Mouse (Mus musculus): ENCODE data around the gene Ccdc30. TPM values are rescaled to one million over a fixed set of nuclear protein-coding genes. Genes with fewer than 3 reads are reported as not detected.
A peak's percentile ranks its signal among the peaks of the same experiment; 100 is the strongest.

The Ccdc30 gene
- polyA plus RNA-seq, 1 experiment from 2014 or later: 3.6 TPM

DNA sequence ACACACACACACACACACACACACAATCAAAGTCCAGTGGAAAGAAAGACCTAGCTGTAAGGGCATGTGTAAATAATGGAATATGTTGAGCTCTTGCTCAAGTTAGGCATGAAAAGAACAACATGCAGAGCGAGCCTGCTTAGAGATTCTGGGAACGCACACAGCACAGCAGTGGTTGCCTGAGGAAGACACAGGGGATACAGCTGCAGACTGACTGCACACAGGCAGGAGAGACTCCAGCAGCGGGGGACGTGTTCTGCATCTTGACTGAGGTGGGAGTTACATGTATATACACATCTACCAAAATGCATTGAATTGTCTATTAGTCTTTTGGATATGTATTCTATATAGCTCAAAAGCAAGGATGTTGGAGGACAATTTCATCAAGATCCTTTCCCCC is 76.9 kb downstream of the Ccdc30 start:
- H3K27me3 ChIP-seq (ENCODE audit: insufficient read depth, poor library complexity, severe bottlenecking): no peaks in the 10 kb centered on the region
- no peak overlapping the region for H3K4me3 ChIP-seq
- no peaks in the 10 kb centered on the region for H3K9me3 ChIP-seq
- WGBS: 79% methylated on average over 4 of the region's 4 CpGs
- DNase-seq (ENCODE audit: low spot score): no peak
- H3K27ac ChIP-seq: no peak overlapping the region
- no peaks in the 10 kb centered on the region for H3K36me3 ChIP-seq
- H3K4me1 ChIP-seq: no peaks in the 10 kb centered on the region

DNA sequence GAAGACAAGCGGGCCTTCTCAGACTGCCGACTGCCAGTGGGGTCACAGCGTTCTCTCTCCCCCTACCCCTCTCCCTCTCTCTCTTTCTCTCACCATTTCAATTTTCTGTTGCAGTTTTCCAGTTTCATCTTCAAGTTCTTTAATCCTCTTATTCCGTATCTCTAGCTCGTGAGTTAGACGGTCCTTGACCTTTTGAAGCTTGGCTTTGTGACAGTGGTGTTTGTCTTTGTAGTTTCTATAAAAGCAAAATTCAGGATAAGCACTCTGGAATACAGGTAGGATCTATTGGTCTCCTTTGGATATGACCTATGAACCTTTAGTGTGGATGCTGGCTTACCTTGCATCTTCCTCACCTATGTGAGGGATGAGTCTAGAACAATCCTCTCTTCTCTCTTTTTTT is 81.8 kb downstream of the Ccdc30 start:
- Histone ChIP-seq H3K27me3 (ENCODE audit: insufficient read depth, poor library complexity, severe bottlenecking) (no peaks in the 10 kb centered on the region), H3K4me1 (no peaks in the 10 kb centered on the region), H3K27ac (no peak overlapping the region), H3K4me3 (no peak overlapping the region), H3K36me3 (no peaks in the 10 kb centered on the region), H3K9me3 (no peaks in the 10 kb centered on the region)
- WGBS: 84% methylated on average over 6 of the region's 6 CpGs
- no peak for DNase-seq (ENCODE audit: low spot score)

DNA sequence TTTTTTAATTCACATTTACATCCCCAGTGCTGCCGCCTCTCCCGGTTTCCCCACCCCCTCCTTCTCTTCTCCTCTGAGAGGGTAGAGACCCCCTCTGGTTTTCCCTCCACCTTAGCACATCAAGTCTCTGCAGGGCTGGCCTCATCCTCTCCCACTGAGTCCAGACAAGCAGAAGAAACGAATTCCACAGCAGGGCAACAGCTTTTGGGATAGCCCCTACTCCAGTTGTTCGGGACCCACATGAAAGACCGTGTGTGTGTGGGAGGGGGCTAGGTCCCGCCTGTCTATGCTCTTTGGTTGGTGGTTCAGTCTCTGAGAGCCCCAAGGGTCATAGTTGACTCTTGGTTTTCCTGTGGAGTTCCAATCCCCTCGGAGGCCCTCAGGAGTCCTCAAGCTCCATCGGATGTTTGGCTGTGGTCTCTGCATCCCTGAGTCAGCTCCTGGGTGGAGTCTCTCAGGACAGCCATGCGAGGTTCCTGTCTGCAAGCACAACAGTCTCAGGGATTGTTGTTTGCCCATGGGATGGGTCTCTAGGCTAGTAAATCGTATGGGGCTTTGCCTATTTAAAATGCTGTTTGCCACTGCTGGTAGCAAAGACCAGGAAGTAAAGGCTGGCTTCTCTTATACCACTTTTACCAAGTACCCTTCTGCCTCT is 94.3 kb downstream of the Ccdc30 start:
- H3K9me3 ChIP-seq: no peaks in the 10 kb centered on the region
- H3K4me1 ChIP-seq: peaks cover 17% of the 10 kb centered on the region
- DNase-seq (ENCODE audit: low spot score): no peak
- peaks cover 32% of the 10 kb centered on the region for H3K36me3 ChIP-seq
- peaks cover 4% of the 10 kb centered on the region; the same call in 1 of the 2 replicates for H3K27me3 ChIP-seq (ENCODE audit: insufficient read depth, poor library complexity, severe bottlenecking)
- H3K4me3 ChIP-seq: peak overlapping the region; percentile 77
- H3K27ac ChIP-seq: peak overlapping the region; percentile 86
- 27% methylated on average over 10 of the region's 10 CpGs for WGBS

DNA sequence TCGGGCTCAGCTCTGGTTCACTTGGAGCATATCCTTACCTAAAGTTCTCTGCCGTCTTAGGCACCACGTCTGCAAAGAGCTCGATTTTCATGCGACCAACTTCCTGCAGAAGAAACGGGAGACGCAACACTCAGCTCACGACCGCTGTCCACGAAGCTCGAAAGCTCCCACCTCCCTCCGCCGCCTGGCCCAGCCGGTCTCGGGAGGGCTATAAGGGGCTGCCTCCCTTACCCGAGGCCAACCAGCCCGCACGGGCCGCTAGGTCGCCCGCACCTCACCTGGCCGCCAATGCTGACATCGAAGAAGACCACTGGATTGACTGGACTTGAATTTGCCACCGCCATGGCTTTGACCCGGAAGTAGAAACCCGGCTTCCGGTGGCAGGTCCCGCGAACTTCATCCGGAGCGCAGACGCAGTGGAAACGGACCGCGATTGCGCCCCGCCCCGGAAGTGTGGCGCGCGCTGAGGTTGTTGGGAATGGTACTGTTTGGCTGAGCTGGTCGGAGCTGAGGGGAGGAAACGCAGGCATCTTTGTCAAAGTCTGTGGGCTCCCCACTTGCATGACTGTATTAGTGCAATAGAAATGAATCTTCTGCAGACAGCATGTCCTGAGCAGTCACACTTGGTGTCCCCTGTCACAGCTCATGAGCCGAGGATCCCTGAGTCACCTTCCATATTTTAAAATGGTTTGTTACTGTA is 95.0 kb downstream of the Ccdc30 start, which contains the start of gene Ppih:
Gene Ppih (minus strand): TSS at position 416 of the 700 bp plus-strand sequence.
- peaks cover 39% of the 10 kb centered on the region for H3K36me3 ChIP-seq
- peak; percentile 97 for DNase-seq (ENCODE audit: low spot score)
- peak within 1 kb of the TSS; percentile 77 for H3K4me3 ChIP-seq
- H3K27me3 ChIP-seq (ENCODE audit: insufficient read depth, poor library complexity, severe bottlenecking): peaks cover 4% of the 10 kb centered on the region; the same call in 1 of the 2 replicates
- H3K27ac ChIP-seq: peak within 1 kb of the TSS; percentile 86
- under 1% methylated on average over 44 of the region's 44 CpGs for WGBS
- no peaks in the 10 kb centered on the region for H3K9me3 ChIP-seq
- H3K4me1 ChIP-seq: peaks cover 17% of the 10 kb centered on the region

DNA sequence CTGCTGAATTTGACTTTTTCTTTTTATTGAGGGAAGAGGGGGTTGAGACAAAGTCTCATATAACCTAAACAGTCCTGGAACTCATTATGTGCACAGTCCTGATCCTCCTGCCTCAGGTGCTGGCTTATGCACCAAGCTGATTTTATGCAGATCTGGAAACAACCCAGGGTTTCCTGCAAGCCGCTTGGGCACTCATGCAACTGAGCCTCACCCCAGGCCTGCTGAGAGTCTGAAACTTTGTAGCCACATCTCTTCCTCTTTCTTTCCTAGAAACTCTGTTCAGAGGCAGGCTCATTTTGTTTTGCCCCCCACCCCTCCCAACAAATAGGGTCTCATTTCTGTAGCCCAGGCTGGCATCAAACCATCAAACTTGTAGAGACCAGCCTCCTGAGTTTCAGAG is 101.6 kb downstream of the Ccdc30 start:
- H3K27me3 ChIP-seq (ENCODE audit: insufficient read depth, poor library complexity, severe bottlenecking): no peaks in the 10 kb centered on the region
- H3K9me3 ChIP-seq: no peaks in the 10 kb centered on the region
- DNase-seq (ENCODE audit: low spot score): no peak
- H3K4me1 ChIP-seq: no peaks in the 10 kb centered on the region; the same call in 1 of the 2 replicates
- H3K36me3 ChIP-seq: peaks cover 89% of the 10 kb centered on the region
- H3K4me3 ChIP-seq: no peak overlapping the region
- H3K27ac ChIP-seq: no peak overlapping the region
- 89% methylated on average over 1 of the region's 1 CpGs for WGBS

DNA sequence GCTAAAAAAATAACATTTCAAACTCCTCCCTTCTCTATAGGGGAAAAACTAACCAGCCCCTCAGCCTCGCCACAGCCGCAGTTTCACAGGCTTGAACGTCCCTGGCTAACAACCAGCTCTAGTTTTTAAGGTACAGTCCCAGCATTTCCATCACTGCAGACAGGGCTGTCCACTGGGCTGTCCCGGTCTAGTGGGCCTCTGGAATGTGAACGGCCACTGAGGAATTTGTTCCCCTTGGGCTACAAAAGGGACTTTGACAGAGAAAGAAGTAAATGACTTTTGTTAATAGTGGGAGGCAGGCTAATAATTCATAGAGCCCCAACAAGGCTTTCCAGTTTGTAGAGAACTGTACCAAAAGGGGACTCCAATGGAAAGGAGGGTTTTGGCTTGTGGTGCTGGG is 109.9 kb downstream of the Ccdc30 start:
- WGBS: 82% methylated on average over 5 of the region's 5 CpGs
- Histone ChIP-seq H3K27me3 (ENCODE audit: insufficient read depth, poor library complexity, severe bottlenecking) (no peaks in the 10 kb centered on the region), H3K4me3 (no peak overlapping the region), H3K36me3 (peaks cover 43% of the 10 kb centered on the region), H3K27ac (no peak overlapping the region), H3K4me1 (no peaks in the 10 kb centered on the region), H3K9me3 (no peaks in the 10 kb centered on the region)
- DNase-seq (ENCODE audit: low spot score): no peak

DNA sequence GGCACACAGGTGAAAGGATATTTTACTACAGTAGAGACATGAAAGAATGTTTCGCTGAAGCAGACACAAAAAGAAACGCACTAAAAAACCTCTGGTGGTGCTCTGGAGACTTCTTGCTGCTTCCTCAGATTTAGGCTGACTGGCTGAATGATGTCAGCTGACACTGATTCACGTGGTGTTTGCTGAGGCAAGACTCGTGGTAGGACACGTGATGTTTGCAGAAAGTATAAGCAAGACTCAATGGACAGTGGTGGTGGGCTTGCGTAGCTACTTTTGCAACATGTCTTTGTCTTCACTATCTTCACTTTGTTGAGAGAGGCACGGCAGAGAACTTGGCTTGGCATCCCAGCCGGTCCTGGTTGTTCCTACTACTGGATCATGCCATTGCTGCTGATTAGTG is 112.0 kb downstream of the Ccdc30 start:
- H3K4me3 ChIP-seq: no peak overlapping the region
- H3K27ac ChIP-seq: no peak overlapping the region
- H3K27me3 ChIP-seq (ENCODE audit: insufficient read depth, poor library complexity, severe bottlenecking): no peaks in the 10 kb centered on the region
- DNase-seq (ENCODE audit: low spot score): no peak
- no peaks in the 10 kb centered on the region for H3K4me1 ChIP-seq
- H3K9me3 ChIP-seq: no peaks in the 10 kb centered on the region
- H3K36me3 ChIP-seq: peaks cover 27% of the 10 kb centered on the region
- 92% methylated on average over 8 of the region's 8 CpGs for WGBS

DNA sequence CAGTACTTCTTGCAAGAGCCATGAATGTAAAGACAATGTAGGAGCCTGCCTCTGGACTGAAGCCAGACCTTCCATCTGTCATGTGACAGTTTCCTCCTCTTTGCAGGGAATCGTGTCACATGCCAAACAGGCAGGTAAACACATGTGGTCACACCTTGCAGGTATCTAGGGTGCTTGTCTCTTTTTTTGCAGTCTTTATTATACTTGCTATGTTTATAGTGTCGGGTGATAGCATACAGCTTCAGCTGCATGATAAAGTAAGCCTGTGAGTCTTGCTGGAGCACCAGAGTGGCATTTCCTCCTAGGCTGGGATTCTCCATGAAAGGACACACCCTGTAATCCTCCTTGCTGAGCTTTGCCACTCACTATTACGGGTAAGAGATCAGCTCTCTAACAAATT is 113.5 kb downstream of the Ccdc30 start:
- no peak for DNase-seq (ENCODE audit: low spot score)

DNA sequence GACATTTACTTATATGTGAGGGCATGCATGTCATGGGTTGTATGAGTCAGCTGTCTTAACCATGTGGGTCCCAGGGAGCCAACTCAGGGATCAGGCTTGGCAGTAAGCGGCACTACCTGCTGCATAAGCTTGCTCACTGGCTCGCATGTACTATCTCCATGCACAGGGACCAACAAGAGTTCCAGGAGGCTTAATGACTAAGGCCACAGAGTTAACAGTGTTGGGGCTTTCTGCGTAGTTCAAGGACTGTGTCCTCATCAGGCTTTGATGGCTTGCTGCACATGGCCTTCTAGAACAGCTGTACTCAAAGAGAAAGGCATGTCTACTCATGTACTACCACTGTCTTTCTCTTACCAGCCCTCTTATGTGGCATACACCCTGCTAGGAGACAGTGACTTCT is 114.6 kb downstream of the Ccdc30 start:
- H3K4me3 ChIP-seq: no peak overlapping the region

More for the DNA sequence above, 113.5 kb downstream of the Ccdc30 start:
- Histone ChIP-seq H3K27ac (no peak overlapping the region), H3K9me3 (no peaks in the 10 kb centered on the region), H3K27me3 (ENCODE audit: insufficient read depth, poor library complexity, severe bottlenecking) (no peaks in the 10 kb centered on the region), H3K4me3 (no peak overlapping the region), H3K36me3 (peaks cover 12% of the 10 kb centered on the region), H3K4me1 (no peaks in the 10 kb centered on the region)
- WGBS: 79% methylated on average over 3 of the region's 3 CpGs

DNA sequence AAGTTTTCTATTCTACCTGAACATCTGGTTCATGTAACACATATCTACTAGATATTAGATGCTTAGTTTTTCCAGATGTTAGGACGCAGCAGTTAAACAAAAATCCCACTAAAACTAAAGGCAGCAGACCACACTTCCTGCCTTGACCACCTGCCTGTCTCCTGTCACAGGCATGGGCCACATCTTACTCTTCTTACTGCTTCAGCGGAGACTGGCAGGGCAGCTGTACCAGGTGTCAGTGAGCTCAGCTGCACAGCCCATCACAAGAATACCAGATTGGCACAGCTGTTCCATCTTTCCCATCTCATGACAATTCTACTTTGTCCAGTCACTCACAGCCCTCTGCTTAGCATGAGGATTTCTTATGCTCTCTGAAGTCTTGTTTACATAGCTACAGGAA is 118.0 kb downstream of the Ccdc30 start:
- no peak for DNase-seq (ENCODE audit: low spot score)
- H3K27ac ChIP-seq: no peak overlapping the region
- H3K4me3 ChIP-seq: no peak overlapping the region
- no peaks in the 10 kb centered on the region for H3K9me3 ChIP-seq
- H3K36me3 ChIP-seq: no peaks in the 10 kb centered on the region
- H3K4me1 ChIP-seq: peaks cover 9% of the 10 kb centered on the region
- H3K27me3 ChIP-seq (ENCODE audit: insufficient read depth, poor library complexity, severe bottlenecking): no peaks in the 10 kb centered on the region
- 80% methylated on average over 2 of the region's 2 CpGs for WGBS

More for the DNA sequence above, 114.6 kb downstream of the Ccdc30 start:
- Histone ChIP-seq H3K36me3 (peaks cover 4% of the 10 kb centered on the region; the same call in 1 of the 2 replicates), H3K27me3 (ENCODE audit: insufficient read depth, poor library complexity, severe bottlenecking) (no peaks in the 10 kb centered on the region), H3K9me3 (no peaks in the 10 kb centered on the region), H3K27ac (no peak overlapping the region), H3K4me1 (peaks cover under 1% of the 10 kb centered on the region; the same call in 1 of the 2 replicates)
- 89% methylated on average over 3 of the region's 3 CpGs for WGBS
- no peak for DNase-seq (ENCODE audit: low spot score)

DNA sequence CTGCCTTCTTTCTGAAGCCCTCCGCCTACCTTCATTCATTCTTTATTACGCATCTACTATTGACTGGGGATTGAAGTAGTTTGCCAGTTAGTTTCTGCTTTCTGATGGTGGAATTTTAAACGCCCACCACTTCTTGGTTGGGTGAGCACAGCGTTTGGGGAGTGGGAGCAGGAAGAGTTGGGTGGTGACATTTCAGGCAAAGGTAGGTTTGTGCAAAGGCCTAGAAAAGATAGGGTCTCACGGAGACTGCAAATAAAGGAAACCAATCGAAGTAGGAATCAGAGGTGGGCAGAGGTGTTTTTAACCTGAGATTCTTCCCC is 120.2 kb downstream of the Ccdc30 start:
- WGBS: 13% methylated on average over 6 of the region's 6 CpGs
- DNase-seq (ENCODE audit: low spot score): no peak
- Histone ChIP-seq H3K4me1 (peaks cover 12% of the 10 kb centered on the region), H3K4me3 (peak overlapping the region; percentile 96), H3K9me3 (no peaks in the 10 kb centered on the region), H3K27ac (peak overlapping the region; percentile 99), H3K27me3 (ENCODE audit: insufficient read depth, poor library complexity, severe bottlenecking) (no peaks in the 10 kb centered on the region), H3K36me3 (peaks cover 18% of the 10 kb centered on the region)

DNA sequence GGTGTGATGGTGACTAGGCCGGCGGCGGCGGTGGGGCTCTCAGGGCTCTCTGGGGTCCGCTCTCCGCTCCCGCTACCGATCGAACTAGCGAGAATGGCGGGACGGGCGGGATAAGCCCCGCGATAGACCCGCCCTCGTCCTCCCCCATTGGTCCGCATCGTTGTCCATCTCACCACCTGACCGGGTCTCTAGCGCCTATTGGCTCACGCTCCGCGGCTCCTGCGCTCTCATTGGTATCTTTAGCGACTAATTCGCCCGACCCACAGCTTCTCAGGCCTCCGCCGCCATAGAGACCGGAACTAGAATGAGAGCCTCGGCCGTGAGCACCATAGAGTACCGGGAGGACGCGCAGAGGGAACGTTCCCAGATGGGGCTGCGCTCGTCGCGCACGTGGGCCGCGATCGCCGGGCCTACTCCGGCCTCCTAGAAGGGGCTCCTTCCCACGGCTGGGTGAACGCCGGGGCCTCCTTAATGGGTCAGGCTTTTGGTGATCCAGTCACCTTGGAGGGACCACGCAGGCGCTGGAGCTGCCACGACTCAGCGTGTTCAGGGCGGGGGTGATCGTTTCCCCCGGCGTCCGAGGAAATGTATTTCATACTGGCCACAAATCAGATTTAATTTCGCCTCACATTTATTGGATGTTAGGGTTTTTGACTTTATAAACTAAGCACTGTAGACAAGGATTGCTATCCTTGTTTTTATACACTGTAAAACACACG is 120.7 kb downstream of the Ccdc30 start, which contains the start of gene Ybx1:
Gene Ybx1 (minus strand): TSS at position 190 of the 719 bp plus-strand sequence.
- WGBS: under 1% methylated on average over 59 of the region's 61 CpGs
- Histone ChIP-seq H3K4me1 (peaks cover 12% of the 10 kb centered on the region), H3K27ac (peak within 1 kb of the TSS; percentile 99), H3K36me3 (peaks cover 18% of the 10 kb centered on the region), H3K4me3 (peak within 1 kb of the TSS; percentile 96), H3K27me3 (ENCODE audit: insufficient read depth, poor library complexity, severe bottlenecking) (no peaks in the 10 kb centered on the region), H3K9me3 (no peaks in the 10 kb centered on the region)
- peak; percentile 100 for DNase-seq (ENCODE audit: low spot score)

All from heart, embryonic 10.5 days (tissue).